Mouse (Mus musculus): ENCODE measurements around the gene Mdh1. TPM values are rescaled to one million over a fixed set of nuclear protein-coding genes. Genes with fewer than 3 reads are reported as not detected.

The Mdh1 gene
- polyA plus RNA-seq, 1 experiment = 104 TPM

Other genes starting within 250 kb of the Mdh1 start
- 4.8 and 9.8 TPM in 2 replicates for gene Ugp2, start 201.2 kb downstream of the Mdh1 start, polyA plus RNA-seq (2012; rRNA removed)
- 3.6 and 6.1 TPM in 2 replicates for gene Wdpcp, start 132 bp downstream of the Mdh1 start, polyA plus RNA-seq (2012; rRNA removed)